Mouse (Mus musculus): ENCODE results near the gene Galnt10.

- no peak for TF ChIP-seq ZNF384 (IDR thresholded peaks at IDR 0.05; ENCODE audit: low read depth, low read length)
- TF ChIP-seq CHD2 (IDR thresholded peaks at IDR 0.05; ENCODE audit: low read depth, low read length) = no peak
- no peak for TF ChIP-seq MAFK (IDR thresholded peaks at IDR 0.05; ENCODE audit: insufficient read depth, low read depth, low read length)
Measured at GRCm38 (mm10) chr11:57776546-57776945, 131.3 kb downstream of the Galnt10 start.

Data from ES-E14 (cell line).